Mouse (Mus musculus): ENCODE measurements around the gene Cks1b.

GRCm38 (mm10) chr3:89422556-89423205, 4.5 kb upstream of the Cks1b start:
- TF ChIP-seq CTCF (IDR thresholded peaks at IDR 0.05; ENCODE audit: borderline replicate concordance, extremely low read depth, insufficient read depth, insufficient read length): no peak
- TF ChIP-seq POLR2A (IDR thresholded peaks at IDR 0.05; ENCODE audit: borderline replicate concordance, extremely low read depth, insufficient read depth, insufficient read length, poor library complexity, severe bottlenecking): no peak

Data from brain, embryonic 14.5 days (tissue).